Mouse (Mus musculus) c-Kit-positive CD71-negative TER-119-negative erythroid progenitor cells, embryonic 14.5 days (primary cell): ENCODE measurements around the gene Lrp11.
A peak's percentile ranks its signal among the peaks of the same experiment; 100 is the strongest.
"Not testable (repeated sequence)": the region's sequence is repeated elsewhere in the genome, so short reads cannot be mapped to it uniquely, and the experiment has no call there.

Experiments used
- DNase-seq: peaks from one replicate; pipeline ENCODE4 v3.0.0-alpha.2; 2013; ENCODE audit warnings: low read depth

Lrp11 gene

GRCm38 (mm10) chr10:7589592-7590233, at the start of gene Lrp11:
Gene Lrp11, plus strand, starts transcription at chr10:7589800.
- DNase-seq: peak; percentile 81

- no peak for DNase-seq
These were observed 11.6 kb upstream of the Lrp11 start for GRCm38 (mm10) chr10:7578002-7578401.

- no peak for DNase-seq
These were observed 8.2 kb upstream of the Lrp11 start for GRCm38 (mm10) chr10:7581401-7581800.

DNA sequence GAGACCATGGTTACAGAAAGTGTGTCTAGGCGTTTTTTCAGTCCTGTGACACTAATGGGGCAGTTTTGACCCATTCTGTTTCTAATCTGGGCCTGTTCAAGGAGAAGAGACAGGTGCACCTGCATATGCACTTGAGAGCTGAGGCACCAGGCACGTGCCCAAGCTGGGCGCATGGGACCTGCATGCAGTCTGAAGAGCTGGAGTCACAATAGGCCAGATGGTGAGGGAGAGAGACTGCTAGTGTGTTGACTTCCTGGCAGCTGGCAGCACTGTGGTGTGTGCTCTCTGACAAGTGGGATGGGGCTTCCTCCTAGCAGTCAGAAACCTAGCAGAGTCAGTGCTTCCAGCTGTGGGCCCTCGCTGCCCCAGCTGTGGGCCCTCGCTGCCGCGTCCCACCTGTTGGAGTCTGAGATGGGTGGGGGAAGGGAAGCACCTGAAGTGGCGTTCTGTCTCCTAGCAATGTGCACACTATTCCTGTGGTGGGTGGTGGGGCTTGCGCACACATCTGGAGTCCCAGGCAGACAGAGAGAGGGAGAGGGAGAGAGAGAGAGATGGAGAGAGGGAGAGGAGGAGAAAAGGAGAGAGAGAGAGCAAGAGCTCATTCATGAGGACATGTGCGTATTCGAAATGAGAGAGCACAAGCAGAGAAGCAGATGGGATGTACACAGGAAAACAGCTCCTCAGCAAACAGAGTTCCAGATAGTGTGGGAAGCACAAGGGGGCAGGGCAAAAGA, 7.3 kb upstream of the Lrp11 start:
- DNase-seq: no peak

GRCm38 (mm10) chr10:7582891-7583557, 6.6 kb upstream of the Lrp11 start:
- no peak for DNase-seq

DNA sequence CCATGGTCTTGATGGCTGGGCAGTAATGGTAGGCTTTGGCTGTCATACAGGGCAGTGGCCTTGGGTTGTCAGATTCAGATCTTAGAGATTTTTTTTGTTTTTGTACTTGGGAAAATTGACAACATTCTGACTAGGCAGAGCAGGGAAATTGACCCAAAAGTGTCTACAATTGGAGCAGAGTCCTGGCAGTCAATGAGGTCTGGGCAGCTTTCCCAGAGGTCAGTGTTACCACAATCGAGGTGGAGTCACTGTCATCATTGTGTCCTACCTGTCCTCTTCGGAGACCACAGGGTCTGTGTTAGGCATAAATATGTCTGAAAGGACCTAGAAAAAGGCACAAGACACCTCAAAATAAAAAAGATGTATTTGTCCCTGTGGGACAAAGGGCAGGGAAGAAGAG, 2.8 kb upstream of the Lrp11 start:
- DNase-seq: no peak

GRCm38 (mm10) chr10:7590234-7590689, 662 bp downstream of the Lrp11 start:
- no peak for DNase-seq

GRCm38 (mm10) chr10:7590792-7591191, 1.2 kb downstream of the Lrp11 start:
- no peak for DNase-seq

- no peak for DNase-seq
These were observed 5.2 kb downstream of the Lrp11 start for GRCm38 (mm10) chr10:7594797-7595196.

DNA sequence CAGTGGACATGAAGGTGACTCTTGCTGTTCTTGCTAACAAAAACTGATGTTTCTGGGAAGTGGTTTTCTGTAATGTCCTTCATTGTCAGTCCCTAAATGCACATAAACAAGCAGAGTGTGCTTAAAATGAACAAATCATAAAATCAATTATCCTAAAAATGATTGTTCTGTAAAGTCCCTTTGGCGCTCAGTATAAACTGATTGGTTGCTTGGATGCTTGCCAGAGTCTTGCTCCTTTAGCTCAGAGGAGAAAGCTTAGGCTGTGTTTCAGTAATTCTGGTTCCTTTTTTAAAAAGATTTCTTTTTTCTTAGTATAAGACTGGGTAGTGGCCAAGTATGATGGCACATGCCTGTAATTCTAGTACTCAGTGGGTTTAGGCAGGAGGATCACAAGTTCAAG, 6.7 kb downstream of the Lrp11 start:
- DNase-seq: no peak

DNA sequence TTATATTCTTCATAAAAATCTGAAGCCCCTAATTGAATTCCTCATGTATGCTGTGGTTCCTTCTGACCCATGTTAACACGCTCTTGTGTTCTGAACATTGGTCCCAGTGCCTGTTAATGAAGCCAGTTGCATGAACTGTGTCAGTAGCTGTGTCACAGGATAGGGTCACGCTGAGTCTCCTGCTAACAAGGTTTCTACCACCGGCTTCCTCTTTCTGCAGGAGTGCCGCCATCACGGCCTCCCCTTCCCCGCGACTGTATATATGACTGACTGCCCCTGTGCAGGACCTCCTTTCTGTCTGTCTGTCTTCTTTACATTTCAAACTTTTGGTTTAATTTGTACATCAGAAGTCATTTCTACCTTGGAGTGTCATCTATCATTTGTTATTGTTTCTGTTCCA, 8.6 kb downstream of the Lrp11 start:
- no peak for DNase-seq

GRCm38 (mm10) chr10:7600647-7601046, 11.0 kb downstream of the Lrp11 start:
- peak; percentile 50 for DNase-seq

- DNase-seq: no peak
These were observed 15.6 kb downstream of the Lrp11 start for GRCm38 (mm10) chr10:7605168-7605567.

DNA sequence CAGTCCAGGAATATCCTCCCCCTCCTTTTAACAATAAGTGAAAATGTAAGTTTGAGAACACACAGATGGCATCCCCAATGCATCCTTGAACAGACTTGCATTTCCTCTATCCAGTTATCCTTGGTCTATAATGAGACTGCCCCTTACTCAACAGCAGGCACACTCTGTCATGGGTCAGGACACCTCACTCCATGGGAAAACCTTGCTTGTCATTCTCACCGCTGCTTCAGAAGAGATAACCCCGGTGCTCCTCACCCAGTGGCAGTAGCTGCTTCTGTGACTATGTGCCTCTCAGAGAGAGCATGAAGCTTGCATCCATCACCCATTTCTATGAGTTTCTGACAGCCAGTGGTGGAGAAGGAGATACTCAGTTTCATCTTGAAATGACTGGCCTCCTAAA, 16.8 kb downstream of the Lrp11 start:
- no peak for DNase-seq

GRCm38 (mm10) chr10:7608611-7609010, 19.0 kb downstream of the Lrp11 start:
- no peak for DNase-seq

DNA sequence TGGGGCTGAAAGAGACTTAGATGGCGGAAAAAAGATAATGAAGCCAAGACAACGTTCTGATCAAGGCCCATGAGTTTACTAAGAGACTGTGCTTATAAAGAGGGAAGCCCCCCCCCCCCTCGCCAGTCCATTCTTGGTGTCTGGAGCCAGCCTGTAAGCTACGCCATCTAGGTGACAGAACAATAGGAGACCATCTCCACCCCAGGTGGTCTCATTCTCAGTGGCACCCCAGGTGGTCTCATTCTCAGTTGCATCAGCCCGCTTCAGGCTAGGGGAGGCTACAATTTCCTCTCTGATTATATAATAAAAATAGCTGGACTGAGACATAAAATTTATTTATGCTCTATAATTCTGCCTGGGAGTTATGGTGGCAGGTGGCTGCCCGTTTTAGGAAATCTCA, 22.0 kb downstream of the Lrp11 start:
- DNase-seq: no peak

- not testable (repeated sequence) for DNase-seq
These were observed 22.6 kb downstream of the Lrp11 start for GRCm38 (mm10) chr10:7612210-7612609.

DNA sequence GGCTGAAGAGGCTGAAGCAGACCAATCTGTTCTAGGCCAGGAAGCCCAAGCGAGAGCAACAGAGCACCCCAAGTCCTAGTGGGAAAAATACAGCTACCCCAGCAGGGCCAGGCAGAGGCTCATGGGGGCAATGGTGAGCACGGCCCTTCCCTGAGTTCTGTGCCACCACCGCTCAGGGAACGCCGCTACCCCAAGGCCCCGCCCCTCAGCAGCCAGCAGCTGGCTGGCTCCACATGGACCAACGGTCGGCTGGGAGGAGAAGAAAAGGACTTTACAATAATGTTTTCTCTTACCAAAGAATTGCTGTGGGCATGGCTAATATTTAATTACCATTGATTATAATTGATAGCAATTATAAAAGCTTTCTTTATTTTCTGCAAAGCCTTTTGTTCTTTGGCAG, 25.2 kb downstream of the Lrp11 start:
- DNase-seq: no peak

- not testable (repeated sequence) for DNase-seq
These were observed 27.5 kb downstream of the Lrp11 start for GRCm38 (mm10) chr10:7617146-7617545.

- not testable (repeated sequence) for DNase-seq
These were observed 28.0 kb downstream of the Lrp11 start for GRCm38 (mm10) chr10:7617556-7617955.

DNA sequence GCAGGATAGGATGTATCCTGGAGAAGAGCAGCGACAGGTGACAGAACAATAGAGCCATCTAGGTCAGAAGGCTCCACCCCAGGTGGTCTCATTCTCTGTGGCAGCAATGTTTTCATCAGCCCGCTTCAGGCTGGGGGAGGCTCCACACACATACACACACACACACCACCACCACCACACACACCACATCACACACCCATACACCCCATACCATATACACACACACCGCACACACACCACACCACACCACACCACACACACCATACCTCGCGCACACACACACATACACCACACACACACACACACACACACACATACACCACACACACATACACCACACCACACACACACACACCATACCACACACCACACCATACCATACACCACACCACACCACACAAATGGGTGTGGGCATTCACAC, 30.2 kb downstream of the Lrp11 start:
- no peak for DNase-seq

DNA sequence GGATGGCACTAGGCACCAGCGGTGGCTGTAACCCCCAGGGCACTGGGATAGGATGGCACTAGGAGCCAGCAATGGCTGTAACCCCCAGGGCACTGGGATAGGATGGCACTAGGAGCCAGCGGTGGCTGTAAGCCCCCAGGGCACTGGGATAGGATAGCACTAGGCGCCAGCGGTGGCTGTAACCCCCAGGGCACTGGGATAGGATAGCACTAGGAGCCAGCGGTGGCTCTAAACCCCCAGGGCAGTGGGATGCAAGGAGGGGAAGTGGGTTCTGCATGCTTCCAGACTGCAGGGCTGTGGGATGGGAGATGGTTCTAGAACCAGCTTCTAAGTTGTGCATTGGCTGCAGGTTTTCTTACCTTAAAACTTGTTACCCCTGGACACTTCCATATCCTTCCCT, 31.1 kb downstream of the Lrp11 start:
- DNase-seq: no peak

DNA sequence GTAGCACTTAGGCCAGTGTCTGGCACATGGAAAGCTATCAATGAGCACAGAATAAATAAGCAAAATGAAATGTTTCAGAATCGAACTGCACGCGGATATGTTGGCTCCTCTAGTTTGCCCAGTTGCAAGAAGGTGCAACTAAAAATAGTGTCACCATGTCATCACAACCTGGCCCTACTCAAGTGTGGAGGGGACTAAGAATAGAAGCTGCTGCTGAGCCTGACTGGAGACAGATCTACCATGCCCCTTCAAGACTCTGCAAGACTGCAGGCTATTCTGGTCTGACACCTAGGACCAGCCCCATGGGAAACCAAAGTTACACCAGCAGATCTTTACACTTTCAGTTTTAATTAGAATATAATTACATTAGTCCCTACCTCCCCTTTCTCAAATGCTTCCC, 32.8 kb downstream of the Lrp11 start:
- no peak for DNase-seq
